Mouse (Mus musculus): ENCODE results near the gene Kndc1. TPM values are rescaled to one million over a fixed set of nuclear protein-coding genes. Genes with fewer than 3 reads are reported as not detected.

Gene Kndc1
- total RNA-seq (2015) (not detected in 2 replicates), total RNA-seq (2017) (0.04 TPM in 1 of 2 replicates, not detected in the other)

DNA sequence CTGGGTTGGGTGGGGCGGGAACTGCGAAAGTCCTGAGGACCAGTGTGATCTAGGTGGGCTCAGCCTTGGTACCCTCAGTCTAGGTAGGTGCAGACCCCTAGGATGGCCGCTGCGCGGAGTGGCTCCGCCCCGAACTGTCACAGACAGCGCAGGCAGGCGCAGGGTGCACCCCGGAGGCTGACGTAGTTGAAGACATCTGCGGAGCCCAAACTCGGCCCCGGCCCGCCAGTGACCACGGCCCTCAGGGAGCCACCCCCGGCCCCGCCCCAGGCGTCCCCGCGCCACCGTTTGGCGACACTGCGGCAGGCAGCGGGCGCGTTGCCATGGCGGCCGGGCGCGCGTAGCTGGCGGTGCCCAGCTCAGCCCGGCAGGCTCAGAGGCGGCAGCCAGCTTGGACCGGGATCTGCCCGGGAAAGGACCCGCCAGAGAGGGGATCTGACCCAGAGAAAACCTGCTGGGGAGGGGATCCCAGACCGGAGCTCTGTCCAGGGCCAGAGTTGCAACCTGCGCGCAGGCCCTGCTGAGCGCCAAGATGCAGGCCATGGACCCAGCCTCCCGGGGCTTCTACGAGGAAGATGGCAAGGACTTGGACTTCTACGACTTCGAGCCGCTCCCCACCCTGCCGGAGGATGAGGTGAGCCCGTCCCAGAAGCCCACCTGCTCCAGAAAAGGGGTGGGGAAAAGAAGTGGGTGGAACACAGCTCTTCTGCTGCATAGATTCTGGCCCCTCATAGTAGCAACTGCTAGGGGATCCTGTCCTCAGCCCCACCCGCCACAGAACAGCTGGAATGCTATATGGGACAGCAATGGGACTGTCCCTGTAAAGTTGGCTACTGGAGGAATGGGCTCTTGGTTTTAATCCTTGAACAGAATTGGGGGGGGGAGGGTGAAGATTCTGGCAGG, at the start of gene Kndc1:
TSS of gene Kndc1 (plus strand) at position 42 of the 903 bp plus-strand sequence.
- no peak for ATAC-seq (ENCODE audit: poor library complexity, severe bottlenecking)

DNA sequence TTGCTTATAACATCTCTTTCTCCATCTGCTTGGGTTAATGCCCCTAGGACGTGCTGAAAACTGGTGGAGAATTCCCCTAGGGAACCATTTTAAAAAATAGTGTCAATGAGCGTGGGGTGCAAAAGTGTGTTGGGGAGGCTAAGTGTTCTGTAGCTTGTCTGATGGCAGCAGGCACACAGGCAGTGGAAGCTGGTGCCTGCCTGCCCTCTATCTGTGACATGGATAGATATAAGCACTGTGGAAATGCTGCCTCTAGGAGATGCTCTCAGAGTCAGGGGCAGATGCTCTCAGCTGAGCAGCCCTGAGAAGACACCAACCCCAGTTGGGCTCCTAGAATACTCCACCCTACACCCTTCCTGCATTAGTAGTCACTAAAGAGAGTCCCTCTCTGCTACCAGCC, 49.4 kb upstream of the Kndc1 start:
- no peak for ATAC-seq (ENCODE audit: poor library complexity, severe bottlenecking)

DNA sequence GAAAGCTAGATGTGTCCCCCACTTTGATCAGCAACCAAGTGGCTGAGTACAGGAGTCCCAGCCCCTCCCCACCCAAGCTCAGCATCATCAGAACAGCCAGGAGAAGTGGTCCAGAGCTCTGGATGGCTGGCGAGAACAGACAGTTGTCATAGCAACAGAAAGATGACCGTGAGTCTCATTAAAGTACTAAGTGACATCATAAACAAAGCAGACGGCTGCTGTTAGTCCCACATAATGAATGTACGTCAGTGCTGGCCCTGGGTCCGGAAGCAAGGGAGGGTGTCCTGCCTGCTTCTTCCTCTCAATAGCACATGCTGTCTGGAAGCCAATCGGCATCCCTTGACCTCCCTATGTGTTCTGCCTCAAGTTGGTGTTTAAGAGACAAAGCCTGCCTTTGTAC, 44.3 kb upstream of the Kndc1 start:
- no peak for ATAC-seq (ENCODE audit: poor library complexity, severe bottlenecking)

DNA sequence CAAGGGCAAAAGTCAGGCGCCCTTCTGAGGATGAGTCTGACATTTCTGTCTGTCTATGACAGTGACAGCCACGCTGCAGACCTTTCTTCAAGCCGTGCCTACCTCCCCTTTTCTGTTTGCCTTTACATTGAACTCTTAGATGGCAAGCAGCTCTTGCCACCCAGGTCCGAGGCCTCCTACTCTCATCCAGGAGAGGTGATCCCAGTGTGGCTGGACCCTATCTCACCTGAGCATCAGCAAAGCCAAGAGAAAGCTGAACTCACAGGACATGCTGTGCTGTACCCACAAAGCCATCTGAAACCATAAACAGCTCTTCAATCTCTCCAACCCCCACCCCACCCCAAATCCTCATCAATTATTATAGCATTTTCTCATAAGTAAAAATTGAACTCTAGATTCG, 43.8 kb upstream of the Kndc1 start:
- no peak for ATAC-seq (ENCODE audit: poor library complexity, severe bottlenecking)

DNA sequence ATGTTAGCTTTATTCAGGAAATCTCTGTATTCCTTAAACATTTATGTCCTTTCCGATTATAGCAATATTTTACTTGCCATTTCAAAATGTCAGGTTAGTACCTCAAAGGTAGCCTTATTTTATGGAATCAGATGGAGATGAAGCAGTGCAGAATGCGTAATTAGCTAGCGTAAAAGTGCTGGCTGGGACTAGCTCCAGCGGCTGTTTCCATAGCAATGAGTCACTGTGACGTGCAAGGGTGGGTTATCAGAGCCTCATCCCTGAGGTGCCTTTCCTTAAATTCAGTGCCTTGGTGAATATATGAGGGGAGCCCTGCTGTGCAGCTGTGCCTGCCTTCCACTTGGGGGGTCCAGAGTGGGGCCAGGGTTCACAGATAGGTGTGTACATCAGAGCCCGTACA, 43.4 kb upstream of the Kndc1 start:
- ATAC-seq (ENCODE audit: poor library complexity, severe bottlenecking), result no peak

DNA sequence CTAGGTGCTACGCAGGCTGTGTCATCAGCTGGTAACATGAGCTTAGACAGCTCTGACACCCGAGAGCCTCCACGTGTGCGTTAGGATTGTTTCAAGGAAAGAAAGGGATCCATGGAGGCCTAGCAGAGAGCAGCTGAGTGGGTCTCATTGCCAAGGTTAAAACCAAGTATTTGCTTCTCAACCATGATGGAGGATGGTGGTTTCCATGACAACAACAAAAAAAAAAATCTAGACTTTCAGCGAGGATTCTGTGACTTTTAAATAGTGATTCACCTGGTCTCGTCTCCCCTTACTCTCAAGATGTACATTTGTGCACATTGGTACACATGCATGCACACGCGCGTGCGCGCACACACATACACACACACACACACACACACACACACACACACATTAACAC, 39.2 kb upstream of the Kndc1 start:
- ATAC-seq (ENCODE audit: poor library complexity, severe bottlenecking), result no peak

DNA sequence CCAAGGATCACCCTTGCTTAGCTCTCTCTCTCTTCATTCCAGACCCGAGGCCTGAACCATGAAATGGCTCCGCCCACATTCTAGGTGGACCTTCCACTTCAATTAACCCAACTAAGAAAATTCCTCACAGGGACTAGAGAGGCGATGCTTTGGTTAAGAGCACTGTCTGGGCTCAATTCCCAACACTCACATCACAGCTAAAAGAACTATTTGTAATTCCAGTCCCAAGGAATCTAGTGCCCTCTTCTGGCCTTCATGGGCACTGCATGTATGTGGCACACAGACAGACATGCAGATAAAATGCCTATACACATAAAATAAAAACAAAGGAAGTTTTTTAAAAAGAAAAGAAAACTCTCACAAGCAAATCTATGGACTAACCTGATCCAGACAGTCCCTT, 33.1 kb upstream of the Kndc1 start:
- no peak for ATAC-seq (ENCODE audit: poor library complexity, severe bottlenecking)

DNA sequence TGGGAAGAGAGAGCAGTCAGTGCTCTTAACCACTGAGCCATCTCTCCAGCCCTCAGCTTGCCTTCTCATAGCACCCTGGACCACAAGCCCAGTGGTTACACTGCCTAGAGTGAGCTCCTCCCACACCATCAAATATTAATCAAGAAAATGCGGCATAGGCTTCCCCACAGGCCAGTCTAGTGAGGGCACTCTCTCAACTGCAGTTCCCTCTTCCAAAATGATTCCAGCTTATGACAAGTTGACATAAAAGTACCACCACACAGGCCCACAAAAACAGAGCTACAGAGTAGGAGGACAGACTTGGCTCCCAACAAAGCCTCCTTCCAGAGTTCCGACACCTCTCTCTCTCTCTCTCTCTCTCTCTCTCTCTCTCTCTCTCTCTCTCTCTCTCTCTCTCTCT, 31.4 kb upstream of the Kndc1 start:
- ATAC-seq (ENCODE audit: poor library complexity, severe bottlenecking), result no peak

DNA sequence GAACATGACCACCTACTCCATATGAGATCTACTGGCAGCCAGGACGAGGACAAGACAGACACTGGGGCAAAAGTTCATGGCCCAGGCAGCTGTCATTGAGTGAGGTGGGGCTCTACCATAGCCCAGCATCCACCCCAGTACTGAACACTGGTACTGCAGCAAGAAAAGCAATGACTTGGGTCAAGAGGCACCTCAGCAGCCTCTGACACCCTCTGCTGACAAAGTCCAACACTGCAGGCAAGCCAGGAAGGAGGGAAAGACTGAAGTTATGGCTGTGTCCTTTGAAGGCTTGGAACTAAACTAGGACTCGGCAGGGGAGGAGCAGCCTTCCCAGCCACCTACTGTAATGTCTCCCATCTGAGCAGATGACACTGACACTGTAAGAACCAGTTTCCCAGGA, 30.2 kb upstream of the Kndc1 start:
- ATAC-seq (ENCODE audit: poor library complexity, severe bottlenecking), result no peak

DNA sequence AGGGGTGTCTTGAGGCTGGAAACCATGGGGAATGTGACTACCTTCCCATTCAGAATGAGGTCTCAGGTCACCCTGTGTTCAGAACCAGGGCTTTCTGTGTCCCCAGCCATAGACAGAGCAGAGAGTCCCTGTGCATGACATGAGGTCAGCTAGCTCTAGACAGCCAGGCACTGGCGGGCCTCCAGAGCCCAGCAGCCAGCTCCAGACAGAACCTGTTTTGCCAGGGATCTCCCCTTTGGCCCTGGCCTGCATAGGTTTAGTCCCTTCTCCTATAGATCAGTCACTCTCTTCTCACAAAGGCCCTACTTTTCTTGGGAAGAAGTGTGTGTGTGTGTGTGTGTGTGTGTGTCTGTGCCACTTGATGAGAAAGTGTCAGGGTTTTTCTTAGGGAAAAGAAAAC, 29.6 kb upstream of the Kndc1 start:
- ATAC-seq (ENCODE audit: poor library complexity, severe bottlenecking), result no peak

DNA sequence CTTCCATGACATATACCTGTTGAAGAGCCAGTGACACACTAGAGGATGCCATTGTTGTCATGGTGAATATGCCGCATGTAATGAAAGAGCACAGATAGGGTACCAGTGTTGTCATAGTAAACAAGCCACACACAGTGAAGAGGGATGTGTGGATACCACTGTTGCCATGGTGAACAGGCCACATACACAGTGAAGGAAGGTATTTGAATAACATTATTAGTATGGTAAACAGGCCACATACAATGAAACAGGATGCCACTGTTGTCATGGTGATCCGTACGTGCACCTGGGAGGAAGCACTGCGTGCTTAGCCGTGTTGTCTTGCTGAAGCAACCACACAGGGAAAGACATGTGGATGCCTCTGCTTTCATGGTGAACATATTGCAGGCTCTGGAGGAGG, 23.5 kb upstream of the Kndc1 start:
- no peak for ATAC-seq (ENCODE audit: poor library complexity, severe bottlenecking)

DNA sequence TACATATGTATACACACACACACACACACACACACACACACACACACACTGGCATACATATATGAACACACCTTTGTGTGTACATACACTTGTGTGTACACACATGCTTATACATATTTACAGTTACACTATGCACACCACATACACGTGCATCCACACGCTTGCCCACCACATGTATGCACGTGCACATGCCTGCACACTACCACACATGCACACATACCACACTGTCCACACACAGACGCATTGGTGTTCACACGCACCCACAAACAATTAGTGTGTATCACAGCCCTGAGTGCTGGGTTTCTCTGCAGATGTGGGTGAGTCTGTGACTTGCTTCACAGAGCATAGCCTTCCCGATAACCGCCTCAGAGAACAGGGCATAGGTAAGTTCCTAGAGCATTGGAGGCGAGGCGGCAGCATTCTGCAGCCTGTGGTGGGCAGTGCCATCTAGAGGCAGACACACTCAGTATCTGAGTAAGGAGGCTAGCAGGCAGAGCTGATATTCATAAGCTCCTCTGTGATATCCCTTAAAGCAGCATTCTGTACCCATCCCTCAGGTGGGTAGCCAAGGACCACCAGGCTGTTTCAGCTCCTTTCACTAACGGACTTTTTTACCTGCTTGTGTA, 17.2 kb upstream of the Kndc1 start:
- ATAC-seq (ENCODE audit: poor library complexity, severe bottlenecking), result no peak

DNA sequence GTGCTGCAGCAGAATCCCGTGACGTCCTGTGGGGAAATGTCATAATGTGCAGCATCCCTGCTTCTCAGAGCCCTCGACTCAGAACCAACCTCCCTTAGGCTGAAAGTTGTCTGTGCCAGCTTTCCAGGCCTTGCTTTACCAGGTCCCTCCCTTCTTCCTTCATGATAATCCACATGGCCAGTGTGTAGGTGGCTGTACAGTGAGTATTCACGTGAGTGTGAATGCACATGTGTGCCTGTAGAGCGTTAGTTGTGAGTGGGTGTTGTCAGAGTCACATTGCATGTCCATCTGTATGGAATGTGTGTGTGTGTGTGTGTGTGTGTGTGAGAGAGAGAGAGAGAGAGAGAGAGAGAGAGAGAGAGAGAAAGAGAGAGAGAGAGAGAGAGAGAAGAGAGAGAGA, 16.4 kb upstream of the Kndc1 start:
- no peak for ATAC-seq (ENCODE audit: poor library complexity, severe bottlenecking)

DNA sequence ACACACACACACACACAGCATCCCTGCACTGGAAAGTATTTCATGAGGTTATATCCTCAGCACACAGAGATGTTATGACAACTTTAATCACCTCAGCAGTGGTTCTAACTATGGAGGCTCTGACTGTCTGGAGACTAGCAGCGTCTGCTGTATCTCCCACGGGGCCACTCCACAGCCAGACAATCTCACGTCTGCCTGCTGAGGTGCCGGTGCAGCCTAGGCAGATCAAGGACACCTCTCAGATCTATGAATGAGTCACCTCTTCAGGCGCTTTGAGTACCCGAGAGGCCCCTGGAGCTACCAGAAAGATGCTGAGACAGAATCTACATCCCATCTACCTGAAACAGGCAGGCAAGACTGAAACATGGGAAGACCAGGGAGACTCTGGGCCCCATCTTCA, 15.9 kb upstream of the Kndc1 start:
- no peak for ATAC-seq (ENCODE audit: poor library complexity, severe bottlenecking)

DNA sequence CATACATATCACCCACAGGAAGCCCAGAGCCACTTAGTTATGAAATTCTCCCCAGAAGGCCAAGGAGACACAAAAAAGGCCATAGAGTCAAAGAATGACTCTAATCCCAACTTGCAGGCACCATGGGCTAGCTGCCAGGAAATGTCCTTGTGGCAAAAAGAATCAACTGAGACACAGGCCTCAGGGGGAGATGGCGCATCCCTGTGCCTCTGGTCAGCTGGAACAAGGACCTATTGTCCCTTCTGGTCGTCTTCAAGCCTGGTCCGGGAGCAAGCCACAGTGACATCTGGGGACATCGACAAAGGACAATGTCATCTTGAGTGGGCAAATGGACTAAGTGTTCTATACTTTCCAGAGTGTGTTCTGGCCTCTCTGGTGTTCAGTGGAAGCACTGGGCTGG, 11.0 kb upstream of the Kndc1 start:
- no peak for ATAC-seq (ENCODE audit: poor library complexity, severe bottlenecking)

DNA sequence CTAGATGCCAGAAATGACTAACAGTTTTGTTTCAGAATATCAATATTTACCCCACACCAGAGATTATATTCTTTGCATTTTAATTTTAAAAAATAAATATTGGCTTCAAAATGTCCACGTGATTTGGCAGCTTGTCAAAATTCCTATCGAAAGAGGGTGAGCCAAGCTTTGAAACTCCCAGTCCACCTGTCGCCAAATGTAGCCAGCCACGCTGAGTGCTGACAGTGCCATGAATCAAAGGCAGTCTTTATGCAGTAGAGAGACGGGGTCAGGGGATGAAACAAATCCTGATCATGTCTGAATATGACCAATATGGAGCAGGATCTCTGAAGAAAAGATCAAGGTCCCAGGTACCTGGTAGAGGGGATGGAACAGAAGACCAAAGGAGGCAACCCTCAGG, 2.7 kb upstream of the Kndc1 start:
- ATAC-seq (ENCODE audit: poor library complexity, severe bottlenecking), result no peak

DNA sequence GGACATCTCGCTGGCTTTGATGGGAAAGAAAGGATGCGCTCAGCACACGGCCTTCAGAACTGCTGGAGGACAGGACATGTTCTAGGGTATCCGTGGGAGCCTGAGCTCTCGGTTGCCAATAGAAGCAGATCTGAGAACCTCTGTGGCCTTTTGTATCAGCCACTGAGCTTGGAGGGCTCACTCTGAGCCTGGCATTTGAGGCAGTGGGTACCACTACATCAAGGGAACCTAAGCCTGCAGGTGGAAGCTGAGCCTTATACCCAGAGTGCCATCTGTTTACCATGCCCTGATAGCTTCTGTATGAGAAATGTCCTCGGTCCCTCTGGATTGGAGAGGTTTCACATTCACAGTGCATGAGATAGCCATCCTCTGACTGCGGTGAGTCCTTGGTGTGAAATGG, 1.8 kb downstream of the Kndc1 start:
- no peak for ATAC-seq (ENCODE audit: poor library complexity, severe bottlenecking)

DNA sequence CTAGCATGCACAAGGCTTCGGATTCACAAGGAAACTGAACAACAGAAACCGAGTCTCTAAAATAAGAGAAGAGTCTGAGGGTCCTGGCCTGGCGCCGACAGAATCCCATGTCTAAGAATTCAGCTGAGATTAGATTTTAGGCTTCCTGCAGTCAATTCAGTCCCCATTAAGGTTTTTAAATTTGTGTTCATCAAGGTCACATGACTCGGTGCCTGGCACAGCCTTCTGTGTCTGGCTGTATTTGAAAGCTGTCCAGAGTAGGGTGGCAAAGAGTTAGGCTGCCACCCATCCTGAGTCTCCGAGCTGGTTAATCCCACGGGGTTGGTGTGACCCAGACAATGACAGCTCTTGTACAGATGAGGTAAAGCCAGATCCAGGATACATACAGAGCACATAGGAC, 2.3 kb downstream of the Kndc1 start:
- ATAC-seq (ENCODE audit: poor library complexity, severe bottlenecking), result no peak

DNA sequence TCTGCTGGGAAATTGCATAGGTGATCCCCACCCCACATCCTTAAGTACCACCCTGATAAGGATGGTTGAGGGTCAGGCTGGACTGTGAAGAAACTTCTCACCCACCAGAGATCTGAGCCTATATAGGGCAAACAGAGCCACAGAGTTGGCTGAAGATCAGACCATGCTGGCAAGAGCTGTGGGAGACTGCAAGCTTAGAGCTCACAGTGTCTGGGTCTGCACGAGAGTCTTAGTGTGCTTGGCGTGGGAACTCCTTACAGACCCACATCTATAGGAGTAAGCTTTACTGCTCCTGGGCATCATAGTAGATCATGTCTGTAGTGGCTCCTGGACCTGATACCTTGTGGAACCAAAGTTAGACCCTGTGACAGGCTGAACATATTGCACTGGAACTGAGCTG, 4.1 kb downstream of the Kndc1 start:
- ATAC-seq (ENCODE audit: poor library complexity, severe bottlenecking), result no peak

DNA sequence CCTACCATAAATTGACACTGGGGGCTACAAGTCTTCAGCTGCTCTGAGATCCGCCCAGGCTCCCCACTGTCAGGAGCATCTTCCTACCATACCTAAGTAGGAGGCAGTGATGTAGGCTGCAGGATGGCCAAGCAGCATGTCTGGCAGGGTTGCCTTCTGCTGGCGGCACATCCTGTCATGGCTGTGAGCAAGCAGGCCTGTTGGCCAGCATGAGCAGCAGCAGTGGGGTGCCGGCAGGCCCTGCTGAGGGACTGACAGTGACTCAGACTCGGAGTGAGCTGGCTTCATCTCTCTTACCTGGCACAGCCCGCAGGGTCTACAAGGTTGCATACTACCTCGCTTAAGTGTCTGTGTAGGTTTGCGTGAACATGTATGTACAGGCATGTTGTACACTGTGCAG, 5.0 kb downstream of the Kndc1 start:
- ATAC-seq (ENCODE audit: poor library complexity, severe bottlenecking), result no peak

DNA sequence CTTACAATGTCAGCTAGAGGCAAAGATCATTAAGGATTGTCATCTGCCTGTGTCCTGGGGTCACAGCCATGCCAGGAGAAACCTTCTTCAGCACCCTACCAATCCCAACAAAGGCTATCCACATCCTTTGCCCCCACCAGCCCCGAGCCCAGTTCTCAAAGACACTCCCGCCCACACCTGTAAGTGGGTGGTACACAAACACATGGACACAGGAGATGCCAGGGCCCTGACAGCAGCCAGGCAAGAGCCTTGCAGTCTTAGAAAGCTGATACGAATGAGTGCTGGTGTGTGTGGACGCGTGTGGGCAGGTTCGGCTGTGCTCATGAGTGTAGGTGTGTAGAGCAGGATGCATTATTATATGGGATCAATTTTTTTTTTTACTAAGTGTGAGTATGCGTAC, 6.0 kb downstream of the Kndc1 start:
- ATAC-seq (ENCODE audit: poor library complexity, severe bottlenecking), result no peak

DNA sequence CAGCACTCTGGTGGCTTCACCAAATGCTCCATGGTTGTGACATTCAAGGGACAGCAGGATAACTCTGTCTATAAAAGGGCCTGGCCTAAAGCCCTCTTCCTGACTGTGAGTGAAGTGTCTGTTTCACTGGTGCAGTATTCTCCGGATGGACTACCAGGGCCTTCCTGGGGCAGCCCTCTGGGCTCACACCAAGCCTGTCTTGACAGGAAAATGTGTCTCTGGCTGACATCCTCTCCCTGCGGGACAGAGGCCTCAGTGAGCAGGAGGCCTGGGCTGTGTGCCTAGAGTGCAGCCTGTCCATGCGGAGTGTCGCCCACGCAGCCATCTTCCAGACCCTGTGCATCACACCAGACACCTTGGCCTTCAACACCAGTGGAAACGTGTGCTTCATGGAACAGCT, 6.4 kb downstream of the Kndc1 start:
- no peak for ATAC-seq (ENCODE audit: poor library complexity, severe bottlenecking)

DNA sequence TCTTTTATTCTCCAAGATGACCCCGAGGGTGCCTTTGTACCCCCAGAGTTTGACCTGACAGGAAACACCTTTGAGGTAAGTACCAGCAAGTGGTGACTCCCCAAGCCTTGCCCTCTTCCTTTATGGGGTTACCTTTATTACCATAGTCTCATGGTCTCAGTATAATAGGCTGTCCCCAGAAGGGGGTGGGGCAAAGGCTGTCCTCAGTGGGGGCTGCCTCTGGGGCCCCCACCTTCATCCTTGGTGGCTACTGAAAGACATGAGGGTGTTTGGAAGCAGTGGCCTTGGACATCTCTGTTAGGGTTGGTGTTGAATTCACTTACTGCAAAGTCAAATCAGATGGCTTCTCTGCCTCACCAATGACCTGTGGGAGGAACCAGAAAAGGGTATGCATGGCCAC, 7.5 kb downstream of the Kndc1 start:
- ATAC-seq (ENCODE audit: poor library complexity, severe bottlenecking), result no peak

Data from megakaryocyte, adult 5-6 weeks (primary cell).